Mouse (Mus musculus) layer of hippocampus, adult 11-12 months (tissue): Measurements from ENCODE around the gene Oat.

Experiments
- DNase-seq: peaks from one replicate; pipeline ENCODE4 v3.0.0; 2022; ENCODE audit warnings: low spot score

Gene Oat

DNA sequence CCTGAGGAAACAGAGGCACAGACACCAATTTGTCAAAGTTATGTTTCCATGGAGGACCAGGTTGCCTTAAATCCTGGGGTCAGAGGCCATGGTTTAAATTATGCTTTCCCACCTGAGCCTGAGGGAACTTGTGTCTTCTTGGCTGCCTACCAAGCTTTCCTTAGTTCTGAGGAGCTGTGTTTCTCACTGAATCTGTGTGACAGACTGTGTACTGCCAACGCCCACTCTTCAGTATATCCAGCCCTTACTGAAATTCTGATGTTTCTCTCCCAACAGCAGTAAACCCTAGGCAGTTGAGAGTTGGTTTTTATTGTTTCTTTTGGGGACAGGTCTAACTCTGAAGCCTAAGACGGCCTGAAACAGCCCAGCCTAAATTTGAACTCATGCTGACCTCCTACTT lies 17.6 kb upstream of the Oat start:
- no peak for DNase-seq

DNA sequence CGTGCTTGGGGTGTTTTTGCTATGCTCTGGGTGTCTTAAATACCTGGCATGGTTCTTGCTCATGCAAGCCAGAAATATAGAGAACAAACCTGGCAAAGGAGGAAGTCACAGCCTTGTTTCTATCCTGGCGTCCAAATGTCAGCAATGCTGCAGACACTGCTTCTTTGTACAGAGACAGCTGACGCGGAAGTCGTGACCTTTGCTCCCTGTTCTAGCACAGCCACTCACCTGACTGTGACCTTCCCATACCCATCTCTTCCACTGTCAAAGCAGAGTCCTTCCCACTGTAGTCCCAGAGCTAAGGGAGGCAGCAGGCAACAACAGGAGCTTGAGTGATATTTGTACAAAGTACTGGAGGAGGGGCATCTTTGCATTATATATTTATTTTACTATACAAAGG lies 13.4 kb upstream of the Oat start:
- DNase-seq = no peak

DNA sequence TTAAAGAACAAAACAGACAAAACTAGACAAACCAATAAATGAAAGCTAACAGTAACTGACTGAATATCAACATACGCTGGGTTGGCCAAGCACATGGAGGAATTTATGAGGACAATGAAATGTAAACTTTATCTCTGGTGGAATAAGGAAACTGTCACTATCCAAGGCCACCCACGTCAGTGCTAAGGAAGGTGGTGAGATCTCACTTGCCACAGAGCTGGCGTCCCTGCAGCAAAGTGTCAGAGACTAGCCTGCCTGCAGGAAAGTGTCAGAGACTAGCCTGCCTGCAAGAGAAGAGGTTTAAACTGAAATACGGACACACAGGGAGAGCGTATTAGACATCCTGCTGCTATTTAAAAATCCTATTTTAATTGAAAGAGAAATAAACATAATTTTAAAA lies 11.0 kb upstream of the Oat start:
- no peak for DNase-seq

DNA sequence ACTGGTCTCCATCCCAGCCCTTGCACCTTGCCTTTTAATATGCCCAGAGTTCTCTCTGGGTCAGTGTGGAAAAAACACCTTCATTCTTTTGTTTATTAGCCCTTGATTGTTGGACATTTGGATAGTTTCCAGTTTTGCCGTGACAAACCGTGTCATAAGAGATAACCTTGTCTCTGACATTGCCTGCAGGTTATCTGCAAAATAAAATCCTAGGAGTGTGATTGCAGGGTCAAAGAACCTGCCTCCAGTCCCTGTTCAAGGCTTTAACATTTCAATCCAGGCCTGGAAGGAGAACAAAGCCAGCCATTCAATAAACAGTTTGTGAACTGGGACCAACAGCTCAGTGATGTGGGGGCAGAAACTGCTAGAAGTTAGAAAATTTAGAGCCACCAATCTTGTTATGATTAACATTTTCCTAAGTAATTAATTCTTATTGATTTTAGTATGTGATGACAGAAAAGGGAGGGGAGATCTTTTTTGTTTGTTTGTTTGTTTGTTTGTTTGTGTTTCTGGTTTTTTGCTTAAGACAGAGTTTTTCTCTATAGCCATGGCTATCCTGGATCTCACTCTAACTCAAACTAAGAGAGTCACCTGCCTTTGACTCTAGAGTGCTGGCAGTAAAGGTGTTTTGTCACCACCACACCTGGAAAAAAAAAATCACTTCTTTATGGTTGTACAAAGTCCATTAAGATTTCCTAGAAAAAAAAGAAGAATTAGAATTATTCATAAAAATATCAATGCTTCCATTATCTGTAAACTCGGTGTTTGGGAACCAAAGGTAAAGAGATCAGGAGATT lies 9.7 kb upstream of the Oat start:
- DNase-seq = no peak

DNA sequence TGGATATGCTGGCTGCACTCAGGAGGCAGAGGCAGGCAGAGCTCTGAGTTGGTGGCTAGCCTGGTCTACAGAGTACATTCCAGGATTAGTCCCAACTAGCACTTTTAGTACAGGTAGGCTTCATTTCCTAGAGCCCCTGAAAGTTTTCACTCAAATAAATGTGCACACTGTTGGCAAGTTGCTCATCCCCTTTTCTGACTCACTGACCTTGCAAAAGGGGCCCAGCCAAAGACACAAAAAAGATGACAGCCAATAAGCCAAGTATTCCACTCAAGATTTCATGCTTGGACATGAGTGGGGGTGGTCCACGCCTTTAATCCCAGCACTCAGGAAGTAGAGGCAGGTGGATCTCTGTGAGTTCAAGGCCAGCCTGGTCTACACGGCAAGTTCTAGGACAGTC lies 5.2 kb upstream of the Oat start:
- no peak for DNase-seq

DNA sequence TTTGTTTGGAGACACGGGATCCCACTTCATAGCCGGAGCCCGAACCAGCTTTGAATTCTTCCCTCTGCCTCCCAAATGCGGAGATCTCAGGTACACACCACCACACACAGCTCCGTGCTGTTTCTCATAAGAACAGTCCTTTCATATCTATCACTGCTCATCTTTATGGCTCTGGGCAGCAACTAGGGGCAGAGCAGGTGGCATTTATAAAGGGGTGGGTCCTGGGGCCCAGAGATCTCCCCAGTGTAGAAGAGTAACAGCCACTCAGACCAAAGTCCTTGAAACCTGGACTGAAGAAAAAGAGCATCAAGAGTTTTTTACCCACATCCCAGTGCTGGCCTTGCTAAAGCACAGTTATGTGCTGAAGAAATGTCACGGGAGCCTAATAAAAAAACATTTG lies 4.3 kb upstream of the Oat start:
- no peak for DNase-seq

DNA sequence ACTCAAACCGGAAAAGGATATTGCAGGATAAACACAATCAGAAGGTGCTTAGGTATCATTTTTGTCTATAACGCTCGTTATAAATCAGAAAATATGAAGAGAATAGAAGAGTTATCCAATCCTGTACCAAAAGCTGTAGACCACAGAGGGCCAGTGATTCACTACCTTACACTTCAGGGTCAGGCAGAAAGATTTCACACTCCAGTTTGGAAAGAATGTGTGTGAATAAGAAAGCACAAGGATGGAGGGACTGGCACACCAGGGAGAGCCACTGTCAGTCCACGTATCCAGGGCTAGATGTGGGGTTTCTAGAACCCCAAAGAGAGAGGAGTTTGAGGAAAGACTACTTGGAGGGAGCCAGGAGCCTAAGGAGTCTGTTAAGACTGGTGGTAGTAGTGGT lies 693 bp upstream of the Oat start:
- DNase-seq = no peak

DNA sequence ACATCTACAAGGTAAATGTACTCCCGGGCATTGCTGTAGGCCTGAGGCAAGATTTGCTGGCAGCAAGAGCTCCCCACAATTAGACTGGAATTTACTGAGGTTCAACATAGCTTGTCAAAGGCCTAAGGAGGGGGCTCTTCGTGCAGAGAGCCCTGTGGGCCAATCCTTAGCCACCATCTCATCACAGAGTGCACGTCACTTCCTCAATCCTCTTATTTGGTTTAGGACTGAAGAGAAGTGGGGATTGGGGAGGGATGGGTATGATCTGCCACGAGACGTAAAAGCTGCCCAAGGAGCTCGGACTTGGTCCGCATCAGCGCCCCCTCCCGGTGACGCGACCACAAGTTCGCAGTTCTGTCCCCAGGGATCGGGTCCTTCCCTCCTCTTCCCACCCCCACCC lies 575 bp downstream of the Oat start:
- peak; percentile 82 for DNase-seq

DNA sequence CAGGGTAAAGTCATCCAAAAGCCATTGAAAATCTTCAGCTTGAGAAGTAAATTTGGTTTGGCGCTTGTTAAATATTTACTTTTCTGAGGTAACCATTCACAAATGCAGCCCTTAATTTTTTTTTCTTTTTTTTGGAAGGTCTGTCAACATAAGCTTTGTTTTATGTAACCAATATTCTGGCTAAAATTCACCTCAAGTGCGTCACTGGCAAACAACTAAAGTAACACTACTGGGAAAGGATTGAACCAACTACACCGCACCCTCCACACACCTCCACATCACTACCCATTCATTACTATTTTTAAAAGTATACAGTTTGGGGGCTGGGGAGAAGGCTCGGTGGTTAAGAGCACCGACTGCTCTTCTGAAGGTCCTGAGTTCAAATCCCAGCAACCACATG lies 1.6 kb downstream of the Oat start:
- no peak for DNase-seq

DNA sequence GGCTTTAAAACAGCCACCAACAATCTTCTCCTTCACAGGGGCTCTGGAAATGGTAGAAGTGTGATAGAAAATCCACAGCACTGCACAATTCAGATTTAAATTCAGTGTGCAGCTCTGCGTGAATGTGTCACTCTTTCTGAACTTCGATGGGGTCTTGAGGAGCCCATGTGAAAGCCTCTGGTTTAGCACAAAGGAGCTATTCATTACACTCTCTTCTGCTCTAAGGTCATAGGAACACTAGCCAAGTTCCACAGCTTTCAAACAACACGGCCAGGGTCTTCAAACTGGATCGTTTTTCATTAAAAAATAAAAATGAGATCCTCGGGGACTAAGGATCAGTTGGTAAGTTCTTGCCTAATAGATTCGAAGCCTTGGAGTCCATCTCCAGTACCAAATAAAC lies 3.0 kb downstream of the Oat start:
- DNase-seq = no peak

DNA sequence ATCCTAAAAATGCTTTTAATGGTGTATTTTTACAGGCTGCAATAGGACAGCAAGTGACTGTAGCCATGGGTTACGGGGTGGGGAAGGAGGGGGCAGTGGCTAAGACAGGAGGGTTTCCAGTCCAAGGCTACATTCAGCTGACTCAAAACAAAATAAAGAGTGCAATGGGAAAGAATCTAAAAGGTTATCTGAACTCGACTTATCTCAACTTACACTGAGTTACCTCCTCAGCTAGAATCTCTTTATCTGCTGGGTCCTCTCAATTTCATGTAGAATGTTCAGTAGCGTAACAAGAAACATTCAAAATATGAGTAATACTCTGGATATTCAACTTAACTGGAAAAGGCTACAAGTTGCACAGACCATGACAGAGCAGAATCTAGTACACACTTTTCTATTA lies 3.5 kb downstream of the Oat start:
- DNase-seq = no peak

DNA sequence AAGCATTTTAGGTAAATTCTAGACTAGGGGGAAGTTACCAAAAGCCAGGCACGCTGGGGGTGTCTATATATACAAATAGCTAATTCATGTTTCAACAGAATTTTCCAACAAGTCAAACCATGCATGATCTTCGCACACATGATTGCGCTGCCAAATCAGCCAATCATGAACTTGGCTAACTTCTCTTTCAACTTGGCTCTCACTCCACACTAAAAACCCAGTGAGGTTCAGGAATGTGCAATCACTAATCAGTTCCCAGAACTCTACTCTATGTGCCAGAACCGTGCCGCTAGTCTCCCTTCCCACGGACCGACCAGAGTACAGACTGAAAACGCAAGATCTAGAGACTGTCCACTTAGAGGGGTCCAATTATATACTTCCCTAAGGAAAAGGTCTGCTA lies 4.7 kb downstream of the Oat start:
- no peak for DNase-seq

DNA sequence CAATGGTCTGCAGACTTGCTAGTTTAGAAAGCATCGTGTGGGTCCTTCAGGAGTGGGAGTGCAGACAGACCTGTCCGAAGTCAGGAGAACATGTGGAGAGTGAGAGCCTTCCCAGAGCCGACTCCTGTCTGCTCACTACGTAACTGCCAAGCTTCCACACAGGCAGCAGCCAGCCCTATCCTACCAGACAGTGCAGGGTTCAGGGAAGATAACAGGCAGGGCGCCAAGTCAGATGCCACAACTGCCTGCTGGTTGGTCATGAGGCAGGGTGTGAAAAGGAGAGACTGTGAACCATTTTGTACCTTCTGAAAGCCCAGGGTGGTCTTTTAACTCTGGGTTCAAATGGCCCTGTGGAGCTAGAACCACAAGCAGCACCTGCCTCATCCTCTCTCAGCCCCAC lies 6.1 kb downstream of the Oat start:
- no peak for DNase-seq

DNA sequence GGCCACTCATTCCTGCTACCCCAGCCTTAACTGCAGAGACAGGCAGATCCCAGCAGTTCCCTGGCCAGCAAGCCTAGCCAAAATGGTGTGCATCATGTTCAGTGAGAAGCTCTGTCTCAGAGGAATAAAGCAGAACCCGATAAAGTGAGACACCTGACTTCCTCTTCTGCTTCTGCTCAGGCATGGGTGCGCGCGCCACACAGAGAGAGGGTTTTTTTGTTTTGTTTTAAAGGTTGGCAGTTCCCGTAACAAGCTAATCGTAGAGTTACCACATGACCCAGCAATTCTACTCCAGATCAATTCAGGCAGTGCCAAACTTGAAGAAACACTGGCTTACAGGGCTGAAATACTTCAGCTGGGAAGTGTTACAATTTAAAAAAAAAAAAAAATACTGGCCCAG lies 7.4 kb downstream of the Oat start:
- no peak for DNase-seq

DNA sequence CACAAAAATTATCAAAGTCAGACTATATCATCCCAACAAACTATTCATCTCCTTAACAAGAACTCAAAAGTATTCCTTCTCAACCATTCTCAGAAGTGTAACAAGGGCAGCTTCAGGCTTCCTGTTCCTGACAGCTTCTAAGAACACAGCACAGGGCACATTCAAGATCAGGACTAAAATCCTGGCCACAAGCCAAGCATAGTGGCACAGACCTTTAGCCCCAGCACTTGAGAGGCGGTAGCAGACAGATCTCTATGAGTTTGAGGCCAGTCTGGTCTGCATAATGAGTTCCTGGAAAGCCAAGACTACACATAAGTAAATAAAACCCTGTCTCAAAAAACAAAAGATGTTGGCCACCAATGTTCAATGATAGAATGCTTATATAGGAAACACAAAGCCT lies 10.4 kb downstream of the Oat start:
- no peak for DNase-seq

DNA sequence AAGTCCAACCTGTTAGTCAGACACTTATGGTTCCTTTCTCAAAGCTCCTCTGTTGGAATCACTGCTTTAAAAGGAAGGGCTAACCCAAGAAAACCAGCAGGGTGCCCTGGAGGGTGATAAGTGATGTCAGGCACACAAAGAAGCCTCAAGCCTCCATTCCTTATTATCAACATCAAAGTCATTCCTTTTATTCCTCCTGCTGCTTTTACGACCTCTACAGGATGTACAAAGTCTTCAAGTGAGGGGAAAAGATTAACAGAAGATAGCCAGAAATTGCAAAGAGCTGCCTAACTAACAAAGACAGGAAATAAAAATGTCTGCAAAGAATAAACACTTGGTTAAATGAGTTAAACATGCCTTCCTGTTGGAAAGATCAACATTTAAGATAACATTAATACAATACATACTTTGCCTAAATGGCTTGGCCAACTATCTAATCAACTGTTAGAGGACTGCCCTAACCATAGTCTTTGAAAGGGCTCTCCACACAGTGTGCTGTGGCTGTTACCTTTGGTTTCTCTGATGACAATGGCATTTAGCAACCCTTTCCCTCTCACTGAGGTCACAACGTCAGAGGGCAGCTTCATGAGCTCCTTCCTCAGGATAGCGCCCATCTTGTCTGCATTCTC lies 16.9 kb downstream of the Oat start:
- no peak for DNase-seq

DNA sequence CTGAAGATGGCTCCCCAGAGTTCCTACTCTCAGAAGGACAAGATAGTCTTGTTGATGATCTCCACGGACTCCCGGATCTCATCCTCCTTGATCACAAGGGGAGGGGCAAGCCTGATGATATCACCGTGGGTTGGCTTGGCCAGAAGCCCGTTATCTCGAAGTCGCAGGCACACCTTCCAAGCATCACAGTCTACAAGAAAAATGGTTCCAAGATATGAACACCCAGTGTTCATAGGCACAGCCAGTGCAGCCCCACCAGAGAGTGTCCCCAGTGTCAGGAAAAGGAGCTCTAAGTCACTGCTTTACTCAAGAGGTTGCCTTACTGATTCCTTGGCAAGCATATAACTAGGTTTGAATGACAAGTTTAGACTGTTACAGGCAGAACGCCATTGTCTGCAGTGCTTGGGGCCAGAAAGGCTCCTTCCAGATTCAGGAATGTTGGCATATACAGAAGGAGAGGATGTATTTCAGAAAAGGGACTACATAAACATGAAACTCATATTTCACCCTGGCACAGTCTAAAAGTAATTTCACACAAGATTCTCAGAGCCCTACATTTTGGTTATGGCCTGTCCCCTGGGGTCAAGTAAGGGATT lies 18.0 kb downstream of the Oat start:
- DNase-seq = no peak

DNA sequence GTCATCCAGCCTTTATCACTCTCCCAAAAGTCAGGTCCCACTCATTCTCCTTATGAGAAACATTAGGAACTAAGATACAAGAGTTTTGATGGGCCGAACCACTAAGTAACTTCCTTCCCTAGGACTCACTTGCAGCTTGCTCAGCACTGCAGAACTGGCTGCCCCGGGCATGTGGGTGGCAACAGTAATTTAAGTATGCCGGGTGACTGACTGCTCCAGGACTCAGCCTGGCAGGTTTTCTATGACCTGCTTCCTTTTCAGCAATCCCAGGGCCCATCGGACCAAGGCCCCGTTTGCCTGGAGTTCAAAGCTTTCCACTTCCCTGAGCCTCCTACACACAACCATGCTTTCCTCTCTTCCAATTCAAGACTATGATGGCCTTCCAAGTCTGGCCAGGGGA lies 19.6 kb downstream of the Oat start:
- DNase-seq = no peak

DNA sequence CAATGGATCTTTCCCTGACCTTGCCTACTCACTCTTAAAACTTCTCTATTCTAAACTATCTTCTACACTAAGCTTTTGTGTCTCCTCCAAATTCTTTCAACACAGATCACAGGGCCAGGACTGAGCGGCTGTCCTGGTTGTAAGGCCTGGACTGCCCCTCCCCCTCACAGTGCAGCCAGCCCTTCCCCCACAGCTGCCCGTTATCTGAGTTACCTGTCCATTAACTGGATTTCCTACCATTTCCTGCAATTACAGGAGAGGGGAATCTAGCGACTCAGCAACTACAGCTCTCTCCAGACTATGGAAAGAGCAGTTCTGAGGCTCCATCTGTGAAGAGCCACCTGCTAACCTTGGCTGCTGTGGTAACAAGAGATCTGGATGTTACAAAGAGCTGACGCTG lies 20.3 kb downstream of the Oat start:
- no peak for DNase-seq

DNA sequence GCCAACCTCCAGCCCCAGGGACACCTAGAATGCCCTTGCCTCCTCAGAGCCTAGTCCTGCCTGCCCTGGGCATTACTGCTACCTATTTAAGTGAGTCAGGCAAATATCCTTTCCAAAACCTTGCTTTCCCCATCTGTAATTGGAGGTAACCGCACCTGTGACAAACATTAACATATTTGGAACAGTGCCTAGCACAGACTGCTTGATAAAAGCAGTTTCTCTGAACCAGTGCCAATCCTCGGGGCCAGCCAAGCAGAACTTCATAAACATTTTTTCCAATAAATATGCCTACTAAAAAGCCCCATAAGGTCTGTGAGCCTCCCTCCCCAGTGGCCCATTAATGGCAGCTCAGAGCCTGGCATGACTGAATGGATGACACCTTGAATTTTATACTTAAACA lies 22.1 kb downstream of the Oat start:
- no peak for DNase-seq

DNA sequence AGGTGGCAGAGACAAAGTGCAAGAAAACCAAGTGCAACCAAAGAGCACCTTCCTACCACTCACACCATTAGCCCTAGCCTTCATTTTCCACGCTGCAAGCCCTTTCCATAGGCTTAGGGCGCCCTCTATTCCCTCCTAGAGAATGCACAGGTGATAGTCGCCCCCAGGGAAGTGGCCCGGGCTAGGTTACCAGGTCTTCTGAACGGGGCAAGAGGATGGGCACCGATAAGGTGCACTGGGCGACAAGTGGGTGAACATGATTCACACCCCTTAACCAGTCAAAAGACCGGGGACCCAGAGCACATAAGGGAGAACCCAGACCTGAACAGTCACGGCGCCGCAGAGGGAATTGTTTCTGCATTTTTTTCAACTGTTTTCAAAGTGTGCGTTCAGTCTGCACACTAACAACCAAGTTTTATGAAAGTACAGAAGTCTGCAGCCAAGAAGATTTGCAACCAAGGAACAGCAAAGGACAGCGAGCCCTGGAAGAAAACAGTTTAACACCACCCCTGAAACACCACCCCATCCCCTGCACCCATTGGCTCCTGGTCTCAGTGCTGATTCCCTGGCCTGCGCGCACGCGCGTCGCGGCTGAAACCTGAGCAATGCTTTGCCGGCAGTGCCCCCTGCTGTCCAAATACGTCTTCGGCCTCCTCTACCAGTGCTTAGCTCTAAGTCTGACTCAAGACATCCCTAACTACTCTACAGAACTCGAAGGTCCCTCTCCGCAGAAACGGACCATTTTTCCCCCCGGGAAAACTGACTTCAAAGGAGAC lies 24.7 kb downstream of the Oat start:
- DNase-seq = peak; percentile 98

DNA sequence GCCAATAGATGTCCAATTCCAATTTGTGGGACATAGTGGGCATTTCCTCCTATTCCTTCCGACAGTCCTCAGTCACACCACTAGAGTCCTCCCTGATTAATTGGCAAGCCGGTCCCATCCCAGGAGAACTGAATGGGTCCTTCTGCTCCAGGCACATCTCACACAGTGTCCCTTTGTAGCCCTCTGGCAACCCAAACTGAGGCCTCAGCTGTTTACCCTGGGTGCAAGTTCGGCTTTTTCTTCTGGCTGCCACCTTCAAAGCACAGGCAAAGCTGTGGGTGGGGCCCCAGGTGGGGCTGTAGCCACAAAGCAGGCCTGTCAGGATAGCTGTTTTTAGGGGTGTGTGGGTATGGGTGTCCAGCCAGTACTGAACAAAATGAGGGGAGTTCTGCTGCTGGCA lies 29.1 kb downstream of the Oat start:
- peak; percentile 37 for DNase-seq

DNA sequence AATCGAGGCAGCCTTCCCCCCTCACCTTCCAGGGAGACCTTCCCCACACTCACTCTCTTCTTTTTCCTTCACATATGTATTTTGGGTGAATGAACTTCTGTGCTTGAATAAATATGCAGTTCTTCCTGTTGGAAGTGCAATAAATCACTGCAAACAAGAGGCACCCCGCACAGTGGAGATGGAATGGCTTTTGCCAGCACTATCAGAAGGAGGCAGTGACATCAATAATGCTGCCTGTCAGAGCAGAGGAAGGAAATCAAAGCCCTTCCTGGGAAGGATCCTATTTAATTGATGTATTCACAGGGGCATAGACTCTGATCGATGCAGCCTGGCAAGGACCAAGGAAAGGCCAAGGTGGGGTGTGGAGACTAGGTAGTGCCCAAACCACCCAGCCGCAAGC lies 33.8 kb downstream of the Oat start:
- DNase-seq = no peak
